ENCODE assay signal across 15 mouse cellular contexts in genomic region chr1:96003086-96003485, GRCm38 (mm10).
"Had no signal": no experiment of that assay in that cellular context is flagged by ENCODE, and none has a peak within 500 bp of the region (broad histone marks: within the 10 kb centered on the region; RNA-seq: fewer than 3 reads in every experiment).

No protein-coding gene starts in this region.

- DNase-seq: gastrocnemius, postnatal 14 days; heart, adult 18-20 months; heart, postnatal 14 days; heart, postnatal 36 days; kidney, adult 11 months; kidney, adult 2 months; kidney, adult 9 months; kidney, postnatal 14 days; kidney, postnatal 36 days; layer of hippocampus, adult 9-11 months; layer of hippocampus, postnatal 36 days; left cerebral cortex, postnatal 4 days had no signal

- ATAC-seq: hindbrain, postnatal 0 days; intestine, embryonic 16.5 days; liver, embryonic 12.5 days had no signal
